Mouse (Mus musculus) lung, postnatal 25 days (tissue): ENCODE measurements around the gene Chrm1.
"Not testable (repeated sequence)": the region's sequence is repeated elsewhere in the genome, so short reads cannot be mapped to it uniquely, and the experiment has no call there.

Source experiments
- DNase-seq: peaks from one replicate; pipeline ENCODE4 v3.0.0; 2022; ENCODE audit warnings: low spot score

Chrm1 gene

DNA sequence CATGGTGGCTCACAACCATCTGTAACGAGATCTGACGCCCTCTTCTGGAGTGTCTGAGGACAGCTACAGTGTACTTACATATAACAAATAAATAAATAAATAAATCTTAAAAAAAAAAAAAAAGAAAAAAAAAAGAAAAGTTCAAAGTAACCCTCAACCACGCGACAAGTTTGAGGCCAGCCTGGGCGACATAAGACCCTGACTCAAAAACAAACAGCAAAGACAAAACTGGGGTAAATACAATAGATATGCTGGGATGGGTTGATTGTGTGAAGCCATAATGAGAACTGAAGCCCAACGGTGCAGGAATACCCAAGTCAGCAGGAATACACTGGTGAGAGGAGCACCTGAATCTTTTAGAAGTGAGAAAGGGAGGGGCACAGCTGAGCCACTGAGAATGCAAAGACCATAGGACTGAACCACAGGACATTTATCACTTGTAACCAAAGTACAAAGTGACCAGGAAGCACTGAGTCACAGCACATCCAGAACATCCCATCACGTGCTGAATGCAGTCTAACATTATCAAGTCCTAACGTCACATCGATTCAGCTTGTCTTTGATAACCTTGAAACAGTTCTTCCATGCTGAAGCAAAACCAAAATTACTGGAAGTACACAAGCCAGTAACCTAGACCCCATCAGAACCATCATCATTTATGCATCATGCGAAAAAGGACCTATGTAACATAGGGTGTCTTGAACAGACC is 53.3 kb downstream of the Chrm1 start:
- no peak for DNase-seq

- peak; percentile 80 for DNase-seq
These were observed 54.8 kb downstream of the Chrm1 start for GRCm38 (mm10) chr19:8718357-8718756.

DNA sequence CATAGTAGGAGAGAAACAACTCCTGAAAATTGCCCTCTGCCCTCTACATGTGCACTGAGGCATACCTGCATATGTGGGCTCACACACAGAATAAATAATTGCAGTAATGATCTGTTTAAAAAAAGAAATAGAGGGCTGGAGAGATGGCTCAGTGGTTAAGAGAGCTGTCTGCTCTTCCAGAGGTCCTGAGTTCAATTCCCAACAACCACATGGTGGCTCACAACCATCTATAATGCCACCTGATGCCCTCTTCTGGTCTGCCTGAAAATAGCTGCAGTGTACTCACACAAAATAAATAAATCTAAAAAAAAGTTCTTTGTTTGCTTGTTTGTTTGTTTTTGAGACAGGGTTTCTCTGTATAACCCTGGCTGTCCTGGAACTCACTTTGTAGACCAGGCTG is 55.4 kb downstream of the Chrm1 start:
- not testable (repeated sequence) for DNase-seq

DNA sequence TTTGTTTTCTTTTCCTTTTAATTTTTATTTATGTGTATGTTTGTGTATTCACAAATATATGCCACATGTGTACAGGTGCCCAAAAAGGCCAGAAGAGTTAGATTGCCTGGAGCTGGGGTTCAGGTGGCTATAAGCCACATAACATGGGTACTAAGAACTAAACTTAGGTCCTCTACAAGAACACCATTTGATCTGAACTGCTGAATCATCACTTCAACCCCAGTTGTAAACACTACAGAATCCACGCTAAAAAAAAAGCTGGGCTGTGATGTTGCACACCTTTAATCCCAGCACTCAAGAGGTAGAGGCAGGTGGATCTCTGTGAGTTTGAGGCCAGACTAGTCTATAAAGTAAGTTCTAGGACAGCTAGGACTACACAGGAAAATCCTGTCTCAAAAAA is 57.8 kb downstream of the Chrm1 start:
- no peak for DNase-seq

DNA sequence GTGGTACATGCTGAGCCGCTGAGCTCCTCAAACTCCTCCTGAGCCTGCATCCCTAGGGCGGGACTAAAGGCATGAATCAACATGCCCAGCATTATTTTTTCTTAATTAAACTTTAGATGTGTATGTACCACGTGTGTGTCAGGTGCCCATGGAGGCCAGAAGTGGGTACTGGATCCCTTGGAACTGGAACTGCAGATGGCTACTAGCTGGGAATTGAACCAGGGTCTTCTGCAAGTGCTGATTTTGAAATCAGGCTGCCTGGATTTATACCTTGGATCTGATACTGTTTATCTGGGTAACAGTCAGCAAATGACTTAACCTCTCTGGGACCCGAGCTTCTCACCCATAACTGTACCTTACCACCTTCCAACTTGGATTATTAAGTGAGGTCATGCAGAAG is 58.4 kb downstream of the Chrm1 start:
- no peak for DNase-seq

DNA sequence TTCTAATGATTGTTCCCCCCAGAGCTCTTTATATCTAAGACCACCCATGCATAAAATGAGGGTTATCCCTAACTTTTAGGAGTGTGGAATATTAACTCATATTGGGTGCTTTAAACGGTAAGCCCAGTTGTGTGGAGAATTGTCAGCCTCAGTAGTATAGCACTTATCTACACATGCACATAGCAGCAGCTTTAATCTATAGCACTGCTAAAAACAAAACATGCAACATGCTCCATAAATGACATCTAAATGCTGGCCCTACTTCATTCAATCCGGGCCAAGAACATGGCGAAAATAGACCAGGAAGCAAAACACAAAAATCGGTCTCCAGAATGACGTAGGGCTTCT is 58.9 kb downstream of the Chrm1 start:
- DNase-seq, result no peak

GRCm38 (mm10) chr19:8722907-8723573 is 59.5 kb downstream of the Chrm1 start, which contains the start of gene Slc3a2:
TSS of gene Slc3a2 (minus strand) at chr19:8723369.
- DNase-seq, result peak; percentile 99

DNA sequence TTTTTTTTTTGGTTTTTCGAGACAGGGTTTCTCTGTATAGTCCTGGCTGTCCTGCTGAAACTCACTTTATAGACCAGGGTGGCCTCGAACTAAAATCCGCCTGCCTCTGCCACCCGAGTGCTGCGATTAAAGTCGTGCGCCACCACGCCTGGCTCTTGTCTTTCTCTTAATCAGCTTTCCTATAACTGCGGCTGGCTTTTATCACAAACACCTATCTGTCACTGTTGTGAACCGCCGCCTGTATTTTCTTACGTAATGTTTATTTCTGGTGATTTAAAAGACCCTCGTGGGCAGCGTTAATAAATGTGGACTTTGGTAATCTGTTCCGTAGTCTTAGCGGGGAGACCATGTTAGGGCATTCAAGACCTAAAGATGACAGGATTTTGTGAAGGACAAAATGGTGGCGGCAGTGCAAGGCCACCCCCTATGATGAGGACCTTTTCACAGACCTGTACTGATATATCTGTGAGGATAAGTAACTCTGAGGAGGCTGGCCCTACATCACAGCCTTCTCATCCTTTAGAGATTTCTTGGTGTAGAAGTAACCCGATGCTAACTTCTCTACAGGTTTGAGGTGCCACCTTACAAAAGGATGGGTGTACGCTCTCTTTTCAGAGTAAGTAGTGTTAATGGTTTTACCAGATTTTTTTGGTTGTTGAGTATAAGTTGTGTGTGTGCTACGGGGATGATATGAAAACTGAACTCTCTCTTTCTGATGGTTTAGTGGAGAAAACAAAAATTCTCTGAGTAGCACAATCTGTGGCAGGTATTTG is 60.2 kb downstream of the Chrm1 start:
- DNase-seq, result no peak

- no peak for DNase-seq
These were observed 60.8 kb downstream of the Chrm1 start for GRCm38 (mm10) chr19:8724392-8724791.

- no peak for DNase-seq
These were observed 61.6 kb downstream of the Chrm1 start for GRCm38 (mm10) chr19:8725081-8725613.

GRCm38 (mm10) chr19:8726609-8727390 is 63.2 kb downstream of the Chrm1 start:
- no peak for DNase-seq

DNA sequence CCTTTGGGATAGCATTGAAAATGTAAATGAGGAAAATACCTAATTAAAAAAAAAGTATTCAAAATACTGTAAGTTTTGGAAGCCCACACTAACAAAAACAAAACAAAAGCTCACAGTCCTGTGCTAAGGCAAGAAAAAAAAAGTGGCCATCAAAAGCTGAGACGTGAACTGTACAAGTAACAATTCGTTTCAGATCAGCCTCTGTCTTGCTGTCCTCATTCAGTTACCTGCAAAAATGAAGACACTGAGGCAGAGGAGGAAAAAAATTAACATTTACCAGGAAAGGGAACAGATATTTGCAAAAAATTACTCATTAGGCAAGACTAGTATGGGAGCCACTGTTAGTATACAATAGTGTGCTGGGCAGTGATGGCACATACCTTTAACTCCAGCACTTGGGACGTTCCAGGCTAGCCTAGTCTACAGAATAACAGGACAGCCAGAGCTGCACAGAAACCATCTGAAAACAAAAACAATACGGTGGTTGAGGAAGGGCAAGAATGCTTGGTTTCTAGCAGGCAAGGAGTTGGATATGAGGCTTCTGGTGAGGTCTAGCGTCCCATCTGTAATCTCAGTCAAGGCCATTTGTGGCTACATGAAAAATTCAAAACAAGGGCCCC is 64.0 kb downstream of the Chrm1 start:
- no peak for DNase-seq

DNA sequence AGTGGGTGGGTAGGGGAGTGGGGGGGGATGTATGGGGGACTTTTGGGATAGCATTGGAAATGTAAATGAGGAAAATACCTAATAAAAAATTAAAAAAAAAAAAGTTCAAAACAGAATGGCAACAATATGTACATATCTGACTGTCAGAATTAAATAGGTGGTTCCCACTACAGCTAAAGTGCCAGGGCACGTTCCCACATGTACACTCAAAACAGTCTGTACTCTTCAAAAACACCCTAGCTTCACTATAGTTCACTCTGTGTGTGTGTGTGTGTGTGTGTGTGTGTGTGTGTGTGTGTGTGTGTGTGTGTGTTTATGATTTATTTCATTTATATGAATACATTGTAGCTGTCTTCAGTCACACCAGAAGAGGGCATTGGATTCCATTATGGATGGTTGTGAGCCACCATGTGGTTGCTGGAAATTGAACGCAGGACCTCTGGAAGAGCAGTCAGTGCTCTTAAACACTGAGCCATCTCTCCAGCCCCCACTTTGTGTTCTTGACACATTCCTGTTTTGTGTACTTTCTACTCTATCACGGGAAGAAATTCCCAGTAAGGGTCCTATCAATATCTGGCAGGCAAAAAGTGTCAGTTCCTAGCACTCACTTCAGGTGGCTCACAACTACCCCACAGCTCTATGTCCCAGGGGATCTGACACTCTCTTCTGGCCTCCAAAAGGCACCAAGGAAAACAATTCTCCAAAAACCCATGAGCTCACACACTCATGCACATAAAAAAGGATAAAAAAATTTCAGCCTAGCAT is 64.9 kb downstream of the Chrm1 start:
- not testable (repeated sequence) for DNase-seq
